Mouse (Mus musculus): ENCODE results near the gene Dis3l. TPM values are rescaled to one million over a fixed set of nuclear protein-coding genes. Genes with fewer than 3 reads are reported as not detected.

The Dis3l gene
- 10 to 100 TPM; 28.9 to 30.1 (median 29.6) TPM for total RNA-seq (2022)

GRCm38 (mm10) chr9:64341254-64341566 is at the start of gene Dis3l:
Gene Dis3l, minus strand, starts transcription at chr9:64341288.
- DNase-seq (ENCODE audit: low spot score in 2 of 2): no peak

GRCm38 (mm10) chr9:64389576-64390292 is 48.6 kb upstream of the Dis3l start:
- DNase-seq (ENCODE audit: low spot score in 2 of 2): no peak

- no peak for DNase-seq (ENCODE audit: low spot score in 2 of 2)
Observed at GRCm38 (mm10) chr9:64386466-64387211, 45.6 kb upstream of the Dis3l start.

GRCm38 (mm10) chr9:64385511-64386465 is 44.7 kb upstream of the Dis3l start, which contains the start of gene Megf11:
Gene Megf11, plus strand, starts transcription at chr9:64385626.
- DNase-seq (ENCODE audit: low spot score in 2 of 2): no peak

GRCm38 (mm10) chr9:64383021-64383788 is 42.1 kb upstream of the Dis3l start:
- DNase-seq (ENCODE audit: low spot score in 2 of 2): no peak

- DNase-seq (ENCODE audit: low spot score in 2 of 2): no peak
Observed at GRCm38 (mm10) chr9:64376380-64376779, 35.3 kb upstream of the Dis3l start.

GRCm38 (mm10) chr9:64371305-64371819 is 30.3 kb upstream of the Dis3l start:
- no peak for DNase-seq (ENCODE audit: low spot score in 2 of 2)

- DNase-seq (ENCODE audit: low spot score in 2 of 2): no peak
Observed at GRCm38 (mm10) chr9:64369871-64370270, 28.8 kb upstream of the Dis3l start.

GRCm38 (mm10) chr9:64361231-64361950 is 20.3 kb upstream of the Dis3l start:
- DNase-seq (ENCODE audit: low spot score in 2 of 2): no peak

GRCm38 (mm10) chr9:64355627-64356026 is 14.5 kb upstream of the Dis3l start:
- DNase-seq (ENCODE audit: low spot score in 2 of 2): no peak

- no peak for DNase-seq (ENCODE audit: low spot score in 2 of 2)
Observed at GRCm38 (mm10) chr9:64351191-64351590, 10.1 kb upstream of the Dis3l start.

- DNase-seq (ENCODE audit: low spot score in 2 of 2): no peak
Observed at GRCm38 (mm10) chr9:64349490-64349889, 8.4 kb upstream of the Dis3l start.

- no peak for DNase-seq (ENCODE audit: low spot score in 2 of 2)
Observed at GRCm38 (mm10) chr9:64347377-64347776, 6.3 kb upstream of the Dis3l start.

GRCm38 (mm10) chr9:64345931-64346330 is 4.8 kb upstream of the Dis3l start:
- DNase-seq (ENCODE audit: low spot score in 2 of 2): no peak

- DNase-seq (ENCODE audit: low spot score in 2 of 2): no peak
Observed at GRCm38 (mm10) chr9:64343656-64344055, 2.6 kb upstream of the Dis3l start.

GRCm38 (mm10) chr9:64341671-64342070 is 583 bp upstream of the Dis3l start:
- no peak for DNase-seq (ENCODE audit: low spot score in 2 of 2)

- peak; percentile 29 to 59 for DNase-seq (ENCODE audit: low spot score in 2 of 2)
Observed at GRCm38 (mm10) chr9:64340351-64341253, 486 bp downstream of the Dis3l start.

GRCm38 (mm10) chr9:64339361-64339760 is 1.7 kb downstream of the Dis3l start:
- DNase-seq (ENCODE audit: low spot score in 2 of 2): no peak

- DNase-seq (ENCODE audit: low spot score in 2 of 2): no peak
Observed at GRCm38 (mm10) chr9:64335825-64336224, 5.3 kb downstream of the Dis3l start.

All from layer of hippocampus, adult 8-10 months (tissue).